Mouse (Mus musculus) E14TG2a.4 (cell line): ENCODE measurements around the gene Cobl.

ENCODE experiments used
- H3K27me3 ChIP-seq: 2 replicates; pipeline ENCODE4 v1.6.1; 2014; ENCODE audit warnings: low read length, control low read depth; ENCODE audit not compliant: insufficient read depth
- H3K36me3 ChIP-seq: 2 replicates; pipeline ENCODE4 v1.6.1; 2014; ENCODE audit warnings: low read length, control low read depth; ENCODE audit not compliant: insufficient read depth
- H3K4me1 ChIP-seq: replicated peaks from 2 replicates; pipeline ENCODE4 v1.6.1; 2014; ENCODE audit warnings: low read depth, low read length, control low read depth
- H3K4me3 ChIP-seq: replicated peaks from 2 replicates; pipeline ENCODE4 v1.5.1; 2014; ENCODE audit warnings: mild to moderate bottlenecking, low read length
- H3K9me3 ChIP-seq: 2 replicates; pipeline ENCODE4 v1.6.1; 2014; ENCODE audit warnings: low read length, control low read depth
- CTCF ChIP-seq: conservative IDR thresholded peaks from 2 replicates; pipeline ENCODE4 v1.5.1; 2014; ENCODE audit warnings: low read length
- NANOG ChIP-seq: IDR thresholded peaks from 2 replicates; pipeline ENCODE4 v1.6.1; 2014; ENCODE audit warnings: borderline replicate concordance, low read length, mixed read lengths
- POU5F1 ChIP-seq: IDR thresholded peaks from 2 replicates; pipeline ENCODE4 v1.6.1; 2014; ENCODE audit warnings: low read length, borderline replicate concordance

Cobl gene

GRCm38 (mm10) chr11:12273726-12274125, 191.0 kb downstream of the Cobl start:
- no peak overlapping the region for H3K4me3 ChIP-seq
- TF ChIP-seq NANOG (no peak), CTCF (no peak), POU5F1 (no peak)
- H3K36me3 ChIP-seq = peaks cover 18% of the 10 kb centered on the region
- no peaks in the 10 kb centered on the region for H3K27me3 ChIP-seq
- H3K9me3 ChIP-seq = no peaks in the 10 kb centered on the region
- 0 out of 2 replicates have a peak, but pooled peaks cover 4% of the 10 kb centered on the region for H3K4me1 ChIP-seq

- Histone ChIP-seq H3K36me3 (peaks cover 91% of the 10 kb centered on the region), H3K27me3 (no peaks in the 10 kb centered on the region), H3K9me3 (no peaks in the 10 kb centered on the region), H3K4me3 (no peak overlapping the region), H3K4me1 (no peaks in the 10 kb centered on the region)
- TF ChIP-seq NANOG = no peak
- no peak for TF ChIP-seq POU5F1
- no peak for TF ChIP-seq CTCF
Measured at GRCm38 (mm10) chr11:12258411-12258810, 206.3 kb downstream of the Cobl start.

GRCm38 (mm10) chr11:12257324-12258118, 207.2 kb downstream of the Cobl start:
- Histone ChIP-seq H3K36me3 (peaks cover 91% of the 10 kb centered on the region), H3K9me3 (no peaks in the 10 kb centered on the region), H3K4me3 (no peak overlapping the region), H3K4me1 (no peaks in the 10 kb centered on the region), H3K27me3 (no peaks in the 10 kb centered on the region)
- TF ChIP-seq POU5F1 (no peak), CTCF (no peak), NANOG (no peak)

- Histone ChIP-seq H3K36me3 (peaks cover 98% of the 10 kb centered on the region), H3K4me3 (no peak overlapping the region), H3K9me3 (no peaks in the 10 kb centered on the region), H3K27me3 (no peaks in the 10 kb centered on the region), H3K4me1 (no peaks in the 10 kb centered on the region)
- TF ChIP-seq NANOG (no peak), POU5F1 (no peak), CTCF (no peak)
Measured at GRCm38 (mm10) chr11:12245327-12245915, 219.3 kb downstream of the Cobl start.

- TF ChIP-seq CTCF (no peak), NANOG (no peak), POU5F1 (no peak)
- Histone ChIP-seq H3K9me3 (no peaks in the 10 kb centered on the region), H3K27me3 (peaks cover 13% of the 10 kb centered on the region), H3K4me1 (no peaks in the 10 kb centered on the region), H3K4me3 (no peak overlapping the region), H3K36me3 (peaks cover 70% of the 10 kb centered on the region)
Measured at GRCm38 (mm10) chr11:12236341-12236740, 228.4 kb downstream of the Cobl start.

GRCm38 (mm10) chr11:12234876-12235275, 229.9 kb downstream of the Cobl start:
- TF ChIP-seq POU5F1 (no peak), NANOG (no peak), CTCF (no peak)

GRCm38 (mm10) chr11:12234126-12234525, 230.6 kb downstream of the Cobl start:
- no peak for TF ChIP-seq CTCF
- no peak for TF ChIP-seq NANOG
- no peak for TF ChIP-seq POU5F1
- H3K36me3 ChIP-seq = peaks cover 50% of the 10 kb centered on the region
- H3K4me1 ChIP-seq = no peaks in the 10 kb centered on the region
- H3K27me3 ChIP-seq = peaks cover 29% of the 10 kb centered on the region
- no peaks in the 10 kb centered on the region for H3K9me3 ChIP-seq
- H3K4me3 ChIP-seq = no peak overlapping the region

More at GRCm38 (mm10) chr11:12234876-12235275, 229.9 kb downstream of the Cobl start:
- Histone ChIP-seq H3K4me1 (no peaks in the 10 kb centered on the region), H3K9me3 (no peaks in the 10 kb centered on the region), H3K36me3 (peaks cover 58% of the 10 kb centered on the region), H3K4me3 (no peak overlapping the region), H3K27me3 (peaks cover 22% of the 10 kb centered on the region)

GRCm38 (mm10) chr11:12232743-12233125, 232.0 kb downstream of the Cobl start:
- peaks cover 37% of the 10 kb centered on the region for H3K36me3 ChIP-seq
- H3K27me3 ChIP-seq = peaks cover 32% of the 10 kb centered on the region
- no peak overlapping the region for H3K4me3 ChIP-seq
- H3K4me1 ChIP-seq = no peaks in the 10 kb centered on the region
- TF ChIP-seq NANOG (no peak), POU5F1 (no peak), CTCF (no peak)
- no peaks in the 10 kb centered on the region for H3K9me3 ChIP-seq

- no peaks in the 10 kb centered on the region for H3K4me1 ChIP-seq
- no peaks in the 10 kb centered on the region for H3K9me3 ChIP-seq
- H3K4me3 ChIP-seq = no peak overlapping the region
- H3K36me3 ChIP-seq = peaks cover 31% of the 10 kb centered on the region
- H3K27me3 ChIP-seq = peaks cover 38% of the 10 kb centered on the region
- TF ChIP-seq POU5F1 (no peak), CTCF (no peak), NANOG (no peak)
Measured at GRCm38 (mm10) chr11:12232041-12232742, 232.6 kb downstream of the Cobl start.
